Mouse (Mus musculus) heart, embryonic 13.5 days (tissue): Measurements from ENCODE around the gene Hist1h1b. TPM values are rescaled to one million over a fixed set of nuclear protein-coding genes. Genes with fewer than 3 reads are reported as not detected.
"Not testable (repeated sequence)": the region's sequence is repeated elsewhere in the genome, so short reads cannot be mapped to it uniquely, and the experiment has no call there.

Source experiments
- ATAC-seq: fragments of 200-750 bp; cut with Nextera tagmentation; 2 replicates; pipeline ENCODE4 v1.8.0; 2017; ENCODE audit warnings: moderate TSS enrichment; ENCODE audit not compliant: insufficient number of reproducible peaks, low FRiP score, low TSS enrichment; ENCODE audit errors: extremely low read depth
- H3K27ac ChIP-seq: fragments of 300-500 bp; sonication (generic); replicated peaks from 2 replicates; pipeline ENCODE4 v1.5.1; 2015; ENCODE audit warnings: moderate library complexity, mild to moderate bottlenecking, inconsistent platforms
- H3K27me3 ChIP-seq: fragments of 300-500 bp; sonication (generic); replicated peaks from 2 replicates; pipeline ENCODE4 v1.6.1; 2015; ENCODE audit warnings: mild to moderate bottlenecking, inconsistent platforms
- H3K36me3 ChIP-seq: fragments of 300-500 bp; sonication (generic); 2 replicates; pipeline ENCODE4 v1.6.1; 2015; ENCODE audit warnings: mild to moderate bottlenecking, inconsistent platforms
- H3K4me1 ChIP-seq: fragments of 300-500 bp; sonication (generic); 2 replicates; pipeline ENCODE4 v1.6.1; 2015; ENCODE audit warnings: inconsistent platforms
- H3K4me2 ChIP-seq: fragments of 300-500 bp; sonication (generic); 2 replicates; pipeline ENCODE4 v1.6.1; 2015; ENCODE audit warnings: inconsistent platforms, mild to moderate bottlenecking, moderate library complexity
- H3K4me3 ChIP-seq: fragments of 300-500 bp; sonication (generic); 2 replicates; pipeline ENCODE4 v1.5.1; 2015; ENCODE audit warnings: moderate library complexity, mild to moderate bottlenecking, inconsistent platforms
- H3K9ac ChIP-seq: fragments of 300-500 bp; sonication (generic); 2 replicates; pipeline ENCODE4 v1.6.1; 2015; ENCODE audit warnings: inconsistent platforms, mild to moderate bottlenecking, moderate library complexity
- H3K9me3 ChIP-seq: fragments of 300-500 bp; sonication (generic); 2 replicates; pipeline ENCODE4 v1.6.1; 2016; ENCODE audit warnings: inconsistent platforms
- WGBS: fragments of 180-500 bp; shearing (Covaris S2); methylation state at CpG from one replicate; pipeline ENCODE4 v1.1.7; 2015; ENCODE audit warnings: mixed read lengths; 5-methylcytosine and 5-hydroxymethylcytosine counted together
- polyA plus RNA-seq: library from polyadenylated mRNA; unstranded; fragments of >200 nt; fragmentation: Nextera tagmentation; extraction: Ambion mirVana; gene quantifications from 2 replicates; pipeline ENCODE4 v1.2.1, GENCODE M21; 2015

Gene Hist1h1b
- polyA plus RNA-seq, 1 experiment from 2014 or later = 13.1 TPM

DNA sequence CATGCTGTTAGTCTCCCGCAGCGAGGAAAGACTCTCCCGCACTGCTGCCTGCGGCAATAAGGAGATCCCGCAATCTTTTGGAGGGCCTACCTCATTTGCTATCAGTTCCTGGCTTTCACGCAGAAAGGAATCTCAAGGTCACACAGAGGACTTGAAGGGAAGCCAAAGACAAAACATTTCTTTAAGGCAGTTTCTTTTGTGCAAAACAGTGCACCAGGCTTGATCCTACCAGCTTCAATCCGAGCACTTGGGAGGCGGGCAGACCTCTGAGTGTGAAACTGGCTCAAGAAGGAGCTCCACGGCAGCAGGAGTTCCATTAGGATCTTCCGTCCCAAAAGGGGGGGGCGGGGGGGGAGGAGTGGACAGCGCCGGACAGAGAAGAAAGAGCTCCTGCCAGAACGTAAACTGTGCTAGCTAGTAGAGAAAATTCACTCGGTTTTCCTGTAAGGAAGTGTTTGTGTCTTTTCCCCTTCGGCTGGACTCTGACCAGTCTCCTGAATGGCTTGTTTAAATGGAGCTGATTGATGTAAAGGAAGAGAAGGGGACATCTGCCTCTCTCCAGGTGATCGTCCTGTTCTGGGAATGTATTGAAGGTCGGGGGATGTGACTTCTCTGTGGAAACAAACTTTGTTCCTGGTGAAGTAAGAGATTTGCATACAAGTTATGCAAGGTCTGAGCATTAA, 10.3 kb upstream of the Hist1h1b start:
- H3K27me3 ChIP-seq = no peaks in the 10 kb centered on the region
- H3K9me3 ChIP-seq = no peaks in the 10 kb centered on the region
- H3K4me2 ChIP-seq = peak overlapping the region; percentile 72
- WGBS = 6% methylated on average over 18 of the region's 18 CpGs
- H3K9ac ChIP-seq = peak overlapping the region; percentile 82
- H3K4me1 ChIP-seq = peaks cover 25% of the 10 kb centered on the region
- ATAC-seq = no peak
- peak overlapping the region; percentile 42 for H3K4me3 ChIP-seq
- peak overlapping the region; percentile 42; the same call in 1 of the 2 replicates for H3K27ac ChIP-seq
- no peaks in the 10 kb centered on the region for H3K36me3 ChIP-seq

DNA sequence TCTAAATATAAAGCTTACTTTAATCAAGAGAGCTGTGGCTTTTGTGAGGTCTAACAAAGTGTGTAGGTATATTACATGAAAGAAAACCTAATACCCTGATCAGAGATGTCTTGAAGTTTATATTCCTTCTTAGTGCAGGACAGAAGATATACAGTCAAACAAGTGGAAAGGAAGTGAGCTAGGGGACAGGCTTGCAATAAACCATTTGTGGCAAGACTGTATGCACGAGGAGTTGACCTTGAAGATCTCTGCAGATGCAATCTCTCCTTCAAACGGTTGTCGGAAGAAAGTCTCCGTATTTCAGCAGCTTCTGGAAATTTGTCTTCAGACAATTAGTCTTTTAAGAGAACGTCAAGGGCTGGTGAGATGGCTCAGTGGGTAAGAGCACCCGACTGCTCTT, 9.5 kb upstream of the Hist1h1b start:
- no peaks in the 10 kb centered on the region for H3K27me3 ChIP-seq
- no peaks in the 10 kb centered on the region for H3K9me3 ChIP-seq
- ATAC-seq = no peak
- no peak overlapping the region for H3K9ac ChIP-seq
- 45% methylated on average over 6 of the region's 6 CpGs for WGBS
- no peak overlapping the region for H3K4me3 ChIP-seq
- H3K27ac ChIP-seq = no peak overlapping the region
- H3K4me2 ChIP-seq = no peak overlapping the region
- peaks cover 28% of the 10 kb centered on the region for H3K4me1 ChIP-seq
- no peaks in the 10 kb centered on the region for H3K36me3 ChIP-seq

DNA sequence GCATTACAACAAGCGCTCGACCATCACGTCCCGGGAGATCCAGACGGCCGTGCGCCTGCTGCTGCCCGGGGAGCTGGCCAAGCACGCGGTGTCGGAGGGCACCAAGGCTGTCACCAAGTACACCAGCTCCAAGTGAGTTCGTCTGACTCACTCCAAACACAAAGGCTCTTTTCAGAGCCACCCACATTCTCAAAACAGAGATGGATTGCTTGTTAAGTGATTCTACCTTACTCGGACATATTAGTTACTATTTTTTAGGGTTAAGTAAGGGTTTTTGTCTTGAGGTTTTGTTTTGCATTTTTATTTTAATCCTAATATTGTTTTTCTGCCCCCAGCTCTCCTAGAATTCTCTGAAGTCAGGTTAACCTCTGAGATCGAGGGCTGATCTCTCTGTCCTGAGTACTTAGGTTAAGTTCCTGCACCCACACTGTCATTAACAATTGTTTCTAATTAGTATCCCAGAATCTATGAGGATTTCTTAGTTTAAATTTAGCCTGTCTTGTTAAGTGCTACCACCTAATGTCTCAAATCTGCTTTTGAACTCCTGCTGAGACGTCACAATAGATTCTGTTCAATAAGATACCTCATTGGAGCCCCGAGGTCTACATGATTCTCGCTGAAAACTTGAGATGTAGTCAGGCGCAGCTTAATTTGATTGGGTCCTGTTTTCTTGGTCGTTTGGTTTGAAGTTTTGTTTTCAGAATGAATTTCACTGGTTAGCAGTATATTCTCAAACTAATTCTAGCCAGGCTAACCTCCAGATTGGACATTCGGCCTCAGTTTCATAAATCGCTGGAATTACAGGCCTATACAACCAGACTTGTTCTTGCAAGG, 7.6 kb upstream of the Hist1h1b start:
- Histone ChIP-seq H3K4me2 (peak overlapping the region; percentile 69), H3K9ac (peak overlapping the region; percentile 74), H3K4me1 (peaks cover 37% of the 10 kb centered on the region), H3K36me3 (no peaks in the 10 kb centered on the region), H3K27me3 (no peaks in the 10 kb centered on the region), H3K4me3 (peak overlapping the region; percentile 49), H3K9me3 (no peaks in the 10 kb centered on the region), H3K27ac (peak overlapping the region; percentile 80)
- WGBS = 34% methylated on average over 11 of the region's 21 CpGs
- ATAC-seq = no peak

DNA sequence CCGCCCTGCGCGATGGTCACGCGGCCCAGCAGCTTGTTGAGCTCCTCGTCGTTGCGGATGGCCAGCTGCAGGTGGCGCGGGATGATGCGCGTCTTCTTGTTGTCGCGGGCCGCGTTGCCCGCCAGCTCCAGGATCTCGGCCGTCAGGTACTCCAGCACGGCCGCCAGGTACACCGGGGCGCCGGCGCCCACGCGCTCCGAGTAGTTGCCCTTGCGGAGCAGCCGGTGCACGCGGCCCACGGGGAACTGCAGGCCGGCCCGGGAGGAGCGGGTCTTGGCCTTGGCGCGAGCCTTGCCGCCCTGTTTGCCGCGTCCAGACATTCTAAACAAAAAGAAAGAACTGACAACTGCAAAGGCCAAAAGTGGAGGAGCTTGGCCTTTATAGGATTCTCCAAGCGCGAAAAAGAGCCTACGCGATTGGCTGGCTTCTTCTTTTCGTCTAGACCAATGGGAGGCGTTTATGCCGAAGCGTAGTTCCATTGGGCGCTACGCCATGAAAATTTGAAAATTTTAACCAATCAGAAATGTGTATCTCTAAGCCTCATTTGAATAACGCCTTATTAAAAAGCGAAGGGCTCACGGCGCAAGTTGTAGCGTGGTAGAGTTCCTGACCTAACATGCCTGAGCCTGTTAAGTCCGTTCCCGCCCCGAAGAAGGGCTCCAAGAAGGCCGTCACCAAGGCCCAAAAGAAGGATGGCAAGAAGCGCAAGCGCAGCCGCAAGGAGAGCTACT, 6.6 kb upstream of the Hist1h1b start, which contains the start of the genes Hist1h2an and Hist1h2bp:
Hist1h2an (minus strand) TSS at position 320 of the 731 bp plus-strand sequence.
Hist1h2bp (plus strand) TSS at position 563 of the 731 bp plus-strand sequence.
- WGBS = under 1% methylated on average over 43 of the region's 63 CpGs
- H3K36me3 ChIP-seq, H3K27me3 ChIP-seq, H3K9me3 ChIP-seq: not testable (repeated sequence)
- Histone ChIP-seq H3K4me1 (peaks cover 44% of the 10 kb centered on the region), H3K9ac (peak within 1 kb of the TSS; percentile 78), H3K4me3 (peak within 1 kb of the TSS; percentile 49), H3K4me2 (peak within 1 kb of the TSS; percentile 69), H3K27ac (peak within 1 kb of the TSS; percentile 86)
- peak; percentile 83 for ATAC-seq

- H3K27ac ChIP-seq = peak overlapping the region; percentile 86
- H3K36me3 ChIP-seq = no peaks in the 10 kb centered on the region
- peak overlapping the region; percentile 69 for H3K4me2 ChIP-seq
- H3K4me3 ChIP-seq = peak overlapping the region; percentile 49
- no peaks in the 10 kb centered on the region for H3K9me3 ChIP-seq
- H3K9ac ChIP-seq = peak overlapping the region; percentile 78
- ATAC-seq = no peak
- peaks cover 45% of the 10 kb centered on the region for H3K4me1 ChIP-seq
- H3K27me3 ChIP-seq = no peaks in the 10 kb centered on the region
- 10% methylated on average over 8 of the region's 8 CpGs for WGBS
These were observed 5.9 kb upstream of the Hist1h1b start for GRCm38 (mm10) chr13:21786189-21786898.

- no peaks in the 10 kb centered on the region for H3K36me3 ChIP-seq
- WGBS = 43% methylated on average over 6 of the region's 6 CpGs
- H3K9ac ChIP-seq = peak overlapping the region; percentile 74
- no peaks in the 10 kb centered on the region for H3K9me3 ChIP-seq
- H3K27ac ChIP-seq = peak overlapping the region; percentile 87
- H3K27me3 ChIP-seq = no peaks in the 10 kb centered on the region
- ATAC-seq = no peak
- peaks cover 52% of the 10 kb centered on the region for H3K4me1 ChIP-seq
- peak overlapping the region; percentile 79 for H3K4me2 ChIP-seq
- H3K4me3 ChIP-seq = peak overlapping the region; percentile 55; the same call in 1 of the 2 replicates
These were observed 3.9 kb upstream of the Hist1h1b start for GRCm38 (mm10) chr13:21784311-21784710.

DNA sequence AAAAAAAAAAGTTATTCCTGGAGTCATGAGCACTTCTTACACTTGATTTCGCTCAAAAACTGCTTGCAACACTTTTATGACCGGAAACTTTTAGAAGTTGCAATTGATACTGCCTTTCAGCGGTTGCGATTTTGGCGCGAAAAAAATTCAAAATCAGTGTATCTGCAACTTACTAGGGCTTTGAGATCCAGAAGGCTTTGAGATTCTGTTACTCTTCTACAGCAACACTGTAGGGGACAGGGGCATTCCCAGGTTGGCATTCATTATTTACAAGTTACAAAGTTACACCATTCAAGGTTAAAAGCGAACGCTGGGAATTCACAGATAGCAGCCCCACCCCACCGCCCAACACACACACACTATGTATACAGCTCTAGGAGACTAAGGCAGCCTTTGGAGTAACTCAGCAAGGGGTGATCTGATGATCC, 3.3 kb upstream of the Hist1h1b start:
- Histone ChIP-seq H3K4me3 (peak overlapping the region; percentile 55), H3K27me3 (no peaks in the 10 kb centered on the region), H3K27ac (peak overlapping the region; percentile 87), H3K4me2 (peak overlapping the region; percentile 79), H3K9ac (peak overlapping the region; percentile 74), H3K36me3 (no peaks in the 10 kb centered on the region), H3K9me3 (no peaks in the 10 kb centered on the region), H3K4me1 (peaks cover 52% of the 10 kb centered on the region)
- ATAC-seq = no peak
- WGBS = 2% methylated on average over 9 of the region's 9 CpGs

GRCm38 (mm10) chr13:21783255-21783617, 2.8 kb upstream of the Hist1h1b start, which contains the start of gene Hist1h3i:
Gene Hist1h3i (minus strand): TSS chr13:21783370.
- Histone ChIP-seq H3K27me3 (no peaks in the 10 kb centered on the region), H3K4me3 (peak within 1 kb of the TSS; percentile 55), H3K36me3 (no peaks in the 10 kb centered on the region), H3K9ac (peak within 1 kb of the TSS; percentile 87), H3K9me3 (no peaks in the 10 kb centered on the region), H3K4me1 (peaks cover 49% of the 10 kb centered on the region), H3K4me2 (peak within 1 kb of the TSS; percentile 79), H3K27ac (peak within 1 kb of the TSS; percentile 87)
- under 1% methylated on average over 11 of the region's 20 CpGs for WGBS
- peak; percentile 59 for ATAC-seq

DNA sequence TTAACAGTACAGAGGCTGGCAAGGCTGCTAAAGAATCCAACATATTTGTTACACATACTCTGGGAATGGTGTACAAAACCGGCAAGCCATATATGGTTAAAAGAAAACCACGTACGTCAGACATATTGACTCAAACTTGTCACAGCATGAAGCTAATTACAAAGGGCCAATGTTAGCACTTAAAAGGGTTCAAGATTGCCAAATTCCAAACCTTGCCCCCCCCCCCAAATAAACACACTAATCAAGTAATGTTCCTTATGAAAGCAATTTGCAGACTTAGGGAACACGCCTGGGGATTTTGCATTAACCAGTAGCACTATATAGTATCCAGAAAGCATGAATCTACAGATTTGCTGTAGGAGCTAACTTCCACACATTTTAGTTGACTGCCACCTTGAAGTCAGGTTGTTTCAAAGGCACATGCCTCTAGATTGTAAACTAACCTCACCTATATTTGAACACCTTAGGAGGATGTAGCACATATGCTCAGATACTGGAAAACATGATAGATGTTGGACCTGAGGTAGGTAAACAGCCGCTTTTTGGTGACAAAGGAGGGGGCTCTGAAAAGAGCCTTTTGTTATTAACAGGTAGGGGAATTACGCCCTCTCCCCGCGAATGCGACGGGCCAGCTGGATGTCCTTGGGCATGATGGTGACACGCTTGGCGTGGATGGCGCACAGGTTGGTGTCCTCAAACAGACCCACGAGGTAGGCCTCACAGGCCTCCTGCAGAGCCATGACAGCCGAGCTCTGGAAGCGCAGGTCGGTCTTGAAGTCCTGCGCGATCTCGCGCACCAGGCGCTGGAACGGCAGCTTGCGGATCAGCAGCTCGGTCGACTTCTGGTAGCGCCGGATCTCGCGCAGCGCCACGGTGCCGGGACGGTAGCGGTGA, 2.2 kb upstream of the Hist1h1b start:
- Histone ChIP-seq H3K4me3 (peak overlapping the region; percentile 55), H3K27ac (peak overlapping the region; percentile 87), H3K4me2 (peak overlapping the region; percentile 79), H3K9ac (peak overlapping the region; percentile 87), H3K4me1 (peaks cover 49% of the 10 kb centered on the region)
- H3K9me3 ChIP-seq, ATAC-seq, H3K27me3 ChIP-seq, H3K36me3 ChIP-seq: not testable (repeated sequence)
- 3% methylated on average over 14 of the region's 35 CpGs for WGBS

DNA sequence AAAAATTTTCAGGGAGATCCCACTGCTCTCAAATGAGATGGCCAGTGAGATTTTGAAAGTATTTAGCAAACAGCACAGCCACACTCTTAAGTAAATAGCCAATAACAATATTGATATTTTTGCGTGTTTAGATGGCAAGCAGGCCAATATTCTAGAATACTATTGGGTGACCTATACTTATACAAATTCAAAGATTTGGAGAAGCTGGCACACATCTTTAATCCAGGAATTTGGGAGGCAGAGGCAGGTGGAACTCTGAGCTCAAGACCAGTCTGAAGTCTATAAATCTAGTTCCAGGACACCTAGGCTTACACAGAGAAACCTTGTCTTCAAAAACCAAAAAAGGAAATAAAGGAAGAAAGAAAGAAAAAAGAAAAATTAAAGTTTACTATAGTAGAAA, 1.2 kb upstream of the Hist1h1b start:
- Histone ChIP-seq H3K4me2 (peak overlapping the region; percentile 22; the same call in 1 of the 2 replicates), H3K27me3 (no peaks in the 10 kb centered on the region), H3K4me1 (peaks cover 49% of the 10 kb centered on the region), H3K36me3 (no peaks in the 10 kb centered on the region), H3K27ac (no peak overlapping the region), H3K9ac (no peak overlapping the region), H3K4me3 (no peak overlapping the region), H3K9me3 (no peaks in the 10 kb centered on the region)
- 90% methylated on average over 1 of the region's 1 CpGs for WGBS
- ATAC-seq = no peak
